Mouse (Mus musculus) cortical plate, adult 2 months (tissue): ENCODE measurements around the gene Crbn.

ENCODE experiments used
- CTCF ChIP-seq: fragments of 200-500 bp; IDR thresholded peaks from 2 replicates; pipeline ENCODE4 v1.5.1; 2011; ENCODE audit warnings: mild to moderate bottlenecking, control low read depth, low read length; ENCODE audit not compliant: insufficient read depth; ENCODE audit errors: extremely low read depth
- POLR2A ChIP-seq: fragments of 200-500 bp; IDR thresholded peaks from 2 replicates; pipeline ENCODE4 v1.6.1; 2011; ENCODE audit warnings: mild to moderate bottlenecking, low read length, control low read depth; ENCODE audit not compliant: insufficient read depth; ENCODE audit errors: extremely low read depth

GRCm38 (mm10) chr6:106794094-106794814, 5.6 kb downstream of the Crbn start:
- no peak for TF ChIP-seq CTCF
- no peak for TF ChIP-seq POLR2A
